Mouse (Mus musculus) limb, embryonic 14.5 days (tissue): ENCODE data around the gene Rilpl1. TPM values are rescaled to one million over a fixed set of nuclear protein-coding genes. Genes with fewer than 3 reads are reported as not detected.

ENCODE experiments used
- ATAC-seq: fragments of 200-750 bp; cut with Nextera tagmentation; 2 replicates; pipeline ENCODE4 v1.8.0; 2017; ENCODE audit warnings: low read depth, moderate number of reproducible peaks, moderate TSS enrichment; ENCODE audit not compliant: low FRiP score
- DNase-seq: peaks from one replicate; pipeline ENCODE4 v3.0.0-alpha.2; 2015; ENCODE audit warnings: low spot score
- H3K27ac ChIP-seq: fragments of 300-500 bp; sonication (generic); replicated peaks from 2 replicates; pipeline ENCODE4 v1.5.1; 2014; ENCODE audit warnings: low read depth, mild to moderate bottlenecking, low read length, moderate library complexity, mixed read lengths
- H3K27me3 ChIP-seq: fragments of 300-500 bp; sonication (generic); 2 replicates; pipeline ENCODE4 v1.6.1; 2014; ENCODE audit warnings: low read length, mixed read lengths; ENCODE audit not compliant: control insufficient read depth, insufficient read depth
- H3K36me3 ChIP-seq: fragments of 300-500 bp; sonication (generic); 2 replicates; pipeline ENCODE4 v1.6.1; 2014; ENCODE audit warnings: mild to moderate bottlenecking, low read length, moderate library complexity, mixed read lengths; ENCODE audit not compliant: control insufficient read depth, insufficient read depth
- H3K4me1 ChIP-seq: fragments of 300-500 bp; sonication (generic); 2 replicates; pipeline ENCODE4 v1.6.1; 2014; ENCODE audit warnings: antibody characterized with exemption, low read length, mixed read lengths; ENCODE audit not compliant: control insufficient read depth, insufficient read depth
- H3K4me2 ChIP-seq: fragments of 300-500 bp; sonication (generic); replicated peaks from 2 replicates; pipeline ENCODE4 v1.6.1; 2014; ENCODE audit warnings: low read depth, mild to moderate bottlenecking, low read length, moderate library complexity; ENCODE audit not compliant: severe bottlenecking
- H3K4me3 ChIP-seq: fragments of 300-500 bp; sonication (generic); replicated peaks from 2 replicates; pipeline ENCODE4 v1.5.1; 2014; ENCODE audit warnings: low read length
- H3K9ac ChIP-seq: fragments of 300-500 bp; sonication (generic); 2 replicates; pipeline ENCODE4 v1.6.1; 2014; ENCODE audit warnings: mild to moderate bottlenecking, low read depth, low read length, moderate library complexity; ENCODE audit not compliant: severe bottlenecking
- H3K9me3 ChIP-seq: fragments of 300-500 bp; sonication (generic); 2 replicates; pipeline ENCODE4 v1.6.1; 2016; ENCODE audit warnings: low read length; ENCODE audit not compliant: control insufficient read depth
- POLR2A ChIP-seq: fragments of 200-500 bp; IDR thresholded peaks from 2 replicates; pipeline ENCODE4 v1.8.0; 2012; ENCODE audit warnings: inconsistent platforms, mild to moderate bottlenecking, moderate library complexity, borderline replicate concordance; ENCODE audit not compliant: insufficient read depth, insufficient read length; ENCODE audit errors: extremely low read depth
- WGBS: fragments of 180-500 bp; shearing (Covaris S2); extraction: QIAGEN DNeasy Blood & Tissue Kit; methylation state at CpG from one replicate; pipeline ENCODE4 v1.1.7; 2014; 5-methylcytosine and 5-hydroxymethylcytosine counted together
- polyA plus RNA-seq, 2 experiments: library from polyadenylated mRNA; depleted of rRNA in 1 of 2; stranded (reverse) in 1 of 2; unstranded in 1 of 2; fragments of >200 nt; fragmentation: Nextera tagmentation in 1 of 2; extraction: Ambion mirVana in 1 of 2; gene quantifications; 2 replicates each; pipeline versions ENCODE4 v1.2.1 to v1.2.3; 2012 to 2014

Rilpl1 gene
- polyA plus RNA-seq, 2 experiments, result 22.4 to 23.2 TPM

GRCm38 (mm10) chr5:124498221-124498876, 32.8 kb downstream of the Rilpl1 start:
- Histone ChIP-seq H3K4me1 (no peaks in the 10 kb centered on the region), H3K4me2 (no peak overlapping the region), H3K27me3 (no peaks in the 10 kb centered on the region), H3K36me3 (peaks cover 86% of the 10 kb centered on the region), H3K4me3 (no peak overlapping the region), H3K9ac (no peak overlapping the region), H3K9me3 (no peaks in the 10 kb centered on the region), H3K27ac (no peak overlapping the region)
- DNase-seq (no peak), ATAC-seq (no peak)
- WGBS, result 77% methylated on average over 9 of the region's 9 CpGs
- no peak for TF ChIP-seq POLR2A

DNA sequence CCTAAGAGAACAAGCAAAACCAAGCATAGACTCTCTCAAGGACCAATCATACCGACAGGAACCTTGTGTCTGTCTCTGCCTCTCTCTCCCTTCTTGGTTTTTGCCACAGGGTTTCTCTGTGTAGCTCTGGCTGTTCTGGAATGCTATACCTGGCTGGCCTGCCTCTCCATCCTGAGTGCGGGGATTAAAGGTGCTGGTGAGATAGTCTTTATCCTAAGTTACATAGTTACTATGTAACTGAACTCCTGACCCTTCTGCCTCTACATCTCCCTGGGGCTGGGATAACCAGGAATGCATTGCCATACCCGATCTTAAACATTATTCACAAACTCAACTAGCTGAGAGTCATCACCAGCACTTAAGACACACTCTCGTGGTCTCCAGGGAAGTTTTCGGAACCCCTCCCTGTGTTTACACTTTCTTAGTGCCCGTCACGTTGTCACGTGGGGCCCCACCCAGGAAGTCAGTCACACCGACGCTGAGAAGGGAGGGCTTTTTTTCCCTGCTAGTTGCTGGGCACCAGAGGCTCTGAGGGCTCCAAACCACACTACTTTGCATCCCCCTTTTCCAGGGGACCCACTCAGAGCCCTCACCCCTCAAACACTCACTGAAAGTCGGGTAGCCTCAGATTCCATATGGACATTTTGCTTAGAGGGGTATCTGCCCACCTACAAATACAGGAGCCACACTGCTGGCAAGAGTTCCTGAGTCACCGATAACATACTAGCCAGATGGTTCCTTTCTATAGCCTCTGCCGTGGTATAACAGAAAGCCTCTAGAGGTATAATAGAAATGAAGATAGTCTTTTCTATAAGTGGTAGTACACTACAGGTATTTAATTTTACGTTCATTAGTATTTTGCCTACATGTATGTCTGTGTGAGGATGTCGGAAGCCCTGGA, 34.3 kb downstream of the Rilpl1 start:
- 73% methylated on average over 15 of the region's 15 CpGs for WGBS
- Histone ChIP-seq H3K27ac (no peak overlapping the region), H3K27me3 (no peaks in the 10 kb centered on the region), H3K4me2 (no peak overlapping the region), H3K9ac (no peak overlapping the region), H3K9me3 (no peaks in the 10 kb centered on the region), H3K4me1 (no peaks in the 10 kb centered on the region), H3K36me3 (peaks cover 85% of the 10 kb centered on the region), H3K4me3 (no peak overlapping the region)
- DNase-seq (no peak), ATAC-seq (no peak)
- no peak for TF ChIP-seq POLR2A

DNA sequence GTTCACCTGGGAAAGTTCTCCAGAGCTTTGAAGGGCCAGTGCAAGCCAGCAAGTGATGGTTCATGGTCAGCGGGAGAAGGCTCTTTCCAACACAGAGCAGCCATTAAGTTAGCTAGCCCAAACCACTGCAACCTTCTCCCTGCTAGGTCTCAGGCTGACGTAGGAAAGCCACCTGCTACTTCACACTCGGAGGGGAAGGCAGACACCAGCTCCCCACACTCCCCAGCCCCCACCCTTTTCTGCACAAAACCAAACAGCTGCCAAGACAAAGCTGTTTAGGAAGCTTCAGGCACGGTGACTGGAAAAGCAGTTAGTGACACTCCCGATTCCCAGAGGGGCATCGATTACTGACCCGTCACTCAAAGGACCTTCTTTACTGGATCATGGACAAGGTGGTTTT, 35.6 kb downstream of the Rilpl1 start:
- no peak overlapping the region for H3K4me3 ChIP-seq
- DNase-seq (no peak), ATAC-seq (0 out of 2 replicates have a peak, but pooled peaks have one; percentile 41)
- no peak overlapping the region for H3K4me2 ChIP-seq
- WGBS, result 76% methylated on average over 7 of the region's 7 CpGs
- H3K27ac ChIP-seq, result no peak overlapping the region
- no peaks in the 10 kb centered on the region for H3K4me1 ChIP-seq
- H3K27me3 ChIP-seq, result no peaks in the 10 kb centered on the region
- H3K36me3 ChIP-seq, result peaks cover 86% of the 10 kb centered on the region
- no peaks in the 10 kb centered on the region for H3K9me3 ChIP-seq
- no peak for TF ChIP-seq POLR2A
- no peak overlapping the region for H3K9ac ChIP-seq

- no peaks in the 10 kb centered on the region for H3K27me3 ChIP-seq
- no peak overlapping the region for H3K4me3 ChIP-seq
- 86% methylated on average over 11 of the region's 11 CpGs for WGBS
- H3K27ac ChIP-seq, result no peak overlapping the region
- TF ChIP-seq POLR2A, result no peak
- no peaks in the 10 kb centered on the region for H3K9me3 ChIP-seq
- no peak overlapping the region for H3K9ac ChIP-seq
- no peak for ATAC-seq
- peaks cover 73% of the 10 kb centered on the region for H3K36me3 ChIP-seq
- DNase-seq, result no peak
- H3K4me2 ChIP-seq, result no peak overlapping the region
- no peaks in the 10 kb centered on the region for H3K4me1 ChIP-seq
Observed at GRCm38 (mm10) chr5:124493455-124493854, 37.7 kb downstream of the Rilpl1 start.

DNA sequence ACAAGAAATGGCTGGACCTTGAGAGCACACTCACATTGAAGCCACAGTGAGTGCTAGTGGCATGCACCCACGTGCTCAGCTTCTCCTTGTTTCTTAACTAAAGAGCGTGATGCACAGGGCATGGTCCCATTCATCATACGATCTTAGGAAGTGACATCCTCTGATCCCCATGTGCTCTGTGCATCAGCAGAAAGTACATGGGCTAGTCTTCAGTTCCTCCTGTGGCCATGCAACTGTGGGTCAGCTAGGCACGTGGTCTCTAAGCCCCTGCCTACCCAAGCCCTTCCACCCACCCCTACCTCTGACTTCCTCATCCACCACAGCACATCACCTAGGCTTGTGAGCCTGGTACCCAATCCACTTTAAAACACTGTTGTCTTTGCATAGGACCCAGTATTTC, 38.6 kb downstream of the Rilpl1 start:
- no peak for TF ChIP-seq POLR2A
- Histone ChIP-seq H3K9ac (no peak overlapping the region), H3K4me2 (no peak overlapping the region), H3K9me3 (no peaks in the 10 kb centered on the region), H3K27ac (no peak overlapping the region), H3K36me3 (peaks cover 69% of the 10 kb centered on the region), H3K4me3 (no peak overlapping the region), H3K4me1 (no peaks in the 10 kb centered on the region), H3K27me3 (no peaks in the 10 kb centered on the region)
- no peak for ATAC-seq
- WGBS, result 81% methylated on average over 4 of the region's 4 CpGs
- DNase-seq, result no peak
